Mouse (Mus musculus) R1 (cell line): ENCODE measurements at regions not wholly inside any gene's neighbourhood (a gene's known extent, or its start where the extent isn't known, plus 50 kb on each side); places are given as distances from the start of the nearest gene placed in this dataset.

Experiments
- DNase-seq: peaks from one replicate; pipeline ENCODE4 v3.0.0-alpha.2; 2018; ENCODE audit warnings: low read depth, low spot score

- DNase-seq, result no peak
These were observed 329.3 kb downstream of the Phkb start for GRCm38 (mm10) chr8:86170091-86170490.

- no peak for DNase-seq
These were observed 324.1 kb downstream of the Phkb start for GRCm38 (mm10) chr8:86164818-86165217.

- no peak for DNase-seq
These were observed 318.5 kb downstream of the Phkb start for GRCm38 (mm10) chr8:86159074-86159783.

GRCm38 (mm10) chr8:86147586-86147985, 306.8 kb downstream of the Phkb start:
- DNase-seq, result no peak

- no peak for DNase-seq
These were observed 284.5 kb downstream of the Phkb start for GRCm38 (mm10) chr8:86125244-86125643.

- DNase-seq, result no peak
These were observed 283.9 kb downstream of the Phkb start for GRCm38 (mm10) chr8:86124655-86125054.
